Mouse (Mus musculus) forebrain, embryonic 11.5 days (tissue): ENCODE results near the gene Gsk3b. TPM values are rescaled to one million over a fixed set of nuclear protein-coding genes. Genes with fewer than 3 reads are reported as not detected.

Source experiments
- polyA plus RNA-seq: library from polyadenylated mRNA; unstranded; fragments of >200 nt; fragmentation: Nextera tagmentation; extraction: Ambion mirVana; gene quantifications from 2 replicates; pipeline ENCODE4 v1.2.1, GENCODE M21; 2014

Gene Gsk3b
- polyA plus RNA-seq, 1 experiment from 2014 or later, result 110 TPM

Other genes with a start within 250 kb of the Gsk3b start
- 0.24 and 0.40 TPM in 2 replicates for gene Gm36028, start 227.9 kb upstream of the Gsk3b start, polyA plus RNA-seq
- 64.8 and 73.5 TPM in 2 replicates for gene Lrrc58, start 220.6 kb upstream of the Gsk3b start, polyA plus RNA-seq
- 4.2 and 4.3 TPM in 2 replicates for gene Gpr156, start 172.5 kb upstream of the Gsk3b start, polyA plus RNA-seq
- gene Nr1i2, start 205.8 kb downstream of the Gsk3b start, polyA plus RNA-seq, result not detected in 2 replicates